Mouse (Mus musculus): Measurements from ENCODE around the gene AW209491.

The AW209491 gene

GRCm38 (mm10) chr13:14629726-14630641, at the start of gene AW209491:
AW209491 (plus strand) TSS chr13:14630154.
- DNase-seq (ENCODE audit: low spot score in 2 of 2): peak; percentile 75 to 90

GRCm38 (mm10) chr13:14580392-14580791, 49.6 kb upstream of the AW209491 start:
- DNase-seq (ENCODE audit: low spot score in 2 of 2): no peak

GRCm38 (mm10) chr13:14602744-14603143, 27.2 kb upstream of the AW209491 start:
- no peak for DNase-seq (ENCODE audit: low spot score in 2 of 2)

GRCm38 (mm10) chr13:14607616-14608015, 22.3 kb upstream of the AW209491 start:
- no peak for DNase-seq (ENCODE audit: low spot score in 2 of 2)

GRCm38 (mm10) chr13:14612463-14612862, 17.5 kb upstream of the AW209491 start:
- DNase-seq (ENCODE audit: low spot score in 2 of 2): no peak

GRCm38 (mm10) chr13:14612926-14613529, 16.9 kb upstream of the AW209491 start, which contains the start of the genes Mrpl32 and Psma2:
Mrpl32 (minus strand) TSS chr13:14613165.
Psma2 (plus strand) TSS chr13:14613240.
- DNase-seq (ENCODE audit: low spot score in 2 of 2): peak; percentile 93 to 96

GRCm38 (mm10) chr13:14613553-14613952, 16.4 kb upstream of the AW209491 start:
- DNase-seq (ENCODE audit: low spot score in 2 of 2): no peak

GRCm38 (mm10) chr13:14618724-14619123, 11.2 kb upstream of the AW209491 start:
- peak; percentile 76 to 86 for DNase-seq (ENCODE audit: low spot score in 2 of 2)

GRCm38 (mm10) chr13:14639998-14640397, 10.0 kb downstream of the AW209491 start:
- DNase-seq (ENCODE audit: low spot score in 2 of 2): no peak

- DNase-seq (ENCODE audit: low spot score in 2 of 2): no peak
Observed at GRCm38 (mm10) chr13:14649301-14649700, 19.3 kb downstream of the AW209491 start.

GRCm38 (mm10) chr13:14667107-14667506, 37.2 kb downstream of the AW209491 start:
- no peak for DNase-seq (ENCODE audit: low spot score in 2 of 2)

GRCm38 (mm10) chr13:14670342-14670741, 40.4 kb downstream of the AW209491 start:
- no peak for DNase-seq (ENCODE audit: low spot score in 2 of 2)
